Mouse (Mus musculus) liver, postnatal 0 days (tissue): ENCODE data around the gene Syvn1.

Experiments used
- CTCF ChIP-seq: sonication (generic); IDR thresholded peaks from 2 replicates; pipeline ENCODE4 v1.5.1; 2016; ENCODE audit warnings: antibody characterized with exemption, low read depth
- EP300 ChIP-seq: IDR thresholded peaks from 2 replicates; pipeline ENCODE4 v1.6.1; 2016; ENCODE audit warnings: antibody characterized with exemption, low read depth, mild to moderate bottlenecking

DNA sequence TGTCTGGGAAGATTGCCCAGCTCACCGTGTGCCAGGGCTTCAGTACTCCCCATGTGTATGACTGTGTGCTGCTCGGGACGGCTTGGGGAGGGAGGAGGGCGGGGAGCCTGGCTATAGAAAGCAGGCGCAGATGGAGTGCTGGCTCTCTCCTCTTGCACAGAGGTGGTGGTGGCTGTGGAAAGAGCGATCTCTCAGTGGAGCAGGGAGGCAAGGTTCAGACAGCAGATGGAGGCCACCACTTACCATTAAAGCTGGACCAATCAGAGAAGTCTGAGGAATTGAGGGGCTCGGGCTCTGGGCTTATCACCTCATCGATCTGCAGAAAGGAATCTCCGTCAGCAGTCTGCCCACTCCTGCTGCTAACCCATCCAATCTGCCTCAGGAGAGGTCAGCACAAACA is 35.8 kb downstream of the Syvn1 start, which contains the start of gene Gm28374:
- no peak for TF ChIP-seq CTCF
- no peak for TF ChIP-seq EP300
